Mouse (Mus musculus) embryonic facial prominence, embryonic 12.5 days (tissue): ENCODE results near the gene BC055324. TPM values are rescaled to one million over a fixed set of nuclear protein-coding genes. Genes with fewer than 3 reads are reported as not detected.

ENCODE experiments used
- ATAC-seq: fragments of 200-750 bp; cut with Nextera tagmentation; 2 replicates; pipeline ENCODE4 v1.8.0; 2017; ENCODE audit not compliant: insufficient number of reproducible peaks, insufficient read depth, low FRiP score, low TSS enrichment
- H3K27ac ChIP-seq: fragments of 300-500 bp; sonication (generic); 2 replicates; pipeline ENCODE4 v1.5.1; 2016; ENCODE audit warnings: mild to moderate bottlenecking
- H3K27me3 ChIP-seq: fragments of 300-500 bp; sonication (generic); 2 replicates; pipeline ENCODE4 v1.6.1; 2016; ENCODE audit warnings: mild to moderate bottlenecking, moderate library complexity
- H3K36me3 ChIP-seq: fragments of 300-500 bp; sonication (generic); 2 replicates; pipeline ENCODE4 v1.6.1; 2016; ENCODE audit warnings: mild to moderate bottlenecking
- H3K4me1 ChIP-seq: fragments of 300-500 bp; sonication (generic); 2 replicates; pipeline ENCODE4 v1.6.1; 2016
- H3K4me2 ChIP-seq: fragments of 300-500 bp; sonication (generic); replicated peaks from 2 replicates; pipeline ENCODE4 v1.6.1; 2016; ENCODE audit warnings: mild to moderate bottlenecking, moderate library complexity
- H3K4me3 ChIP-seq: fragments of 300-500 bp; sonication (generic); 2 replicates; pipeline ENCODE4 v1.5.1; 2016; ENCODE audit warnings: mild to moderate bottlenecking
- H3K9ac ChIP-seq: fragments of 300-500 bp; sonication (generic); 2 replicates; pipeline ENCODE4 v1.6.1; 2016; ENCODE audit warnings: mild to moderate bottlenecking, moderate library complexity
- H3K9me3 ChIP-seq: fragments of 300-500 bp; sonication (generic); 2 replicates; pipeline ENCODE4 v1.6.1; 2016; ENCODE audit warnings: mild to moderate bottlenecking, moderate library complexity
- WGBS: fragments of 180-500 bp; shearing (Covaris S2); methylation state at CpG from one replicate; pipeline ENCODE4 v1.1.7; 2016; 5-methylcytosine and 5-hydroxymethylcytosine counted together
- polyA plus RNA-seq: library from polyadenylated mRNA; unstranded; fragments of >200 nt; fragmentation: Nextera tagmentation; extraction: Ambion mirVana; gene quantifications from 2 replicates; pipeline ENCODE4 v1.2.1, GENCODE M21; 2016

Gene BC055324
- polyA plus RNA-seq, 1 experiment from 2014 or later, result 30.8 TPM

GRCm38 (mm10) chr1:163907007-163907811, 87.4 kb downstream of the BC055324 start:
- H3K27ac ChIP-seq, result peak overlapping the region; percentile 70

DNA sequence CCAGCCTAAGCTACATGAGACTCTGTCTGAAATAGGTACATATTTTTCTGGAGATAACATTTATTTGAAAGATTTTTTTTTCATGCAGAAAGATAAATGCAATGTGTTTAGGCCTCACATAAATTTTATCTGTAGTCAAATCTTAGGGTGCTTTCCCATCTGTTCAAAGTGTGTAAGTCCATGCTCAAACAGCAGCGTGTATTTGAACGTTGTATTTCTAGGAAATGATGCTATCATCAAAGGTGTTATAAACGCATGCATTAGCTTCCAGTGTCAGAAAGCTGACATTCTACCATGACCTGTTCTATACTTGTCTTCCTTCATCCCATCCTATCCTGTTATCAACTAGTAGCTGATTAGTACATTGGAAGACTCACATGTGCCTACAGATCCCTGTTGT, 91.2 kb downstream of the BC055324 start:
- H3K4me2 ChIP-seq, result no peak overlapping the region
- no peaks in the 10 kb centered on the region for H3K9me3 ChIP-seq
- no peak overlapping the region for H3K9ac ChIP-seq
- H3K36me3 ChIP-seq, result no peaks in the 10 kb centered on the region
- 82% methylated on average over 3 of the region's 3 CpGs for WGBS
- no peaks in the 10 kb centered on the region for H3K27me3 ChIP-seq
- no peak overlapping the region for H3K4me3 ChIP-seq
- H3K27ac ChIP-seq, result no peak overlapping the region
- ATAC-seq, result no peak
- H3K4me1 ChIP-seq, result peaks cover 20% of the 10 kb centered on the region

More at GRCm38 (mm10) chr1:163907007-163907811, 87.4 kb downstream of the BC055324 start:
- H3K27me3 ChIP-seq, result no peaks in the 10 kb centered on the region
- peaks cover 20% of the 10 kb centered on the region for H3K4me1 ChIP-seq
- no peak overlapping the region for H3K4me2 ChIP-seq
- no peaks in the 10 kb centered on the region for H3K9me3 ChIP-seq
- no peak overlapping the region for H3K4me3 ChIP-seq
- H3K9ac ChIP-seq, result no peak overlapping the region
- WGBS, result 12% methylated on average over 4 of the region's 4 CpGs
- H3K36me3 ChIP-seq, result no peaks in the 10 kb centered on the region
- peak; percentile 62 for ATAC-seq

DNA sequence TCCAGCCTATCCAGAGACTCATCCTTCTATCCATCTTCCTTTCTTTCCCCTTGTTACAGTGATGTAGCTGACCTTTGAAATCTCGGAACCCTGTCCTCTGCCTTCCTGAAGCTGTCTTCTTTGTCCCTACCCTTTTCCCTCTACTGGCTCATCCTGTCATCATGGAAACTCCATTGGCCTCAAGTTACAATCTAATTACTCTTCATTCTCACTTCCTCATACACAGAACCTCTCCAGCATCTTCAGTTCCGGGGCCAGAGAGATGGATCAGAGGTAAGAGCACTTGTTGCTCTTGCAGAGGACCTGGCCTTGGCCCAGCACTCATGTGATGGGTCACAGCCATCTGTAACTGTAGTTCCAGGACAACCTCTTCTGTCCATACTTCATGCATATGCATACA, 94.4 kb downstream of the BC055324 start:
- no peak overlapping the region for H3K27ac ChIP-seq
- 79% methylated on average over 2 of the region's 2 CpGs for WGBS
- H3K4me3 ChIP-seq, result no peak overlapping the region
- no peaks in the 10 kb centered on the region for H3K27me3 ChIP-seq
- H3K4me1 ChIP-seq, result peaks cover 10% of the 10 kb centered on the region
- H3K9ac ChIP-seq, result no peak overlapping the region
- no peaks in the 10 kb centered on the region for H3K9me3 ChIP-seq
- no peaks in the 10 kb centered on the region for H3K36me3 ChIP-seq
- no peak for ATAC-seq
- no peak overlapping the region for H3K4me2 ChIP-seq

GRCm38 (mm10) chr1:163899575-163899974, 95.0 kb downstream of the BC055324 start:
- WGBS, result 83% methylated on average over 2 of the region's 2 CpGs
- Histone ChIP-seq H3K4me3 (no peak overlapping the region), H3K4me2 (no peak overlapping the region), H3K4me1 (peaks cover 10% of the 10 kb centered on the region), H3K9ac (no peak overlapping the region), H3K27ac (no peak overlapping the region), H3K27me3 (no peaks in the 10 kb centered on the region), H3K36me3 (no peaks in the 10 kb centered on the region), H3K9me3 (no peaks in the 10 kb centered on the region)
- no peak for ATAC-seq

- 20% methylated on average over 5 of the region's 5 CpGs for WGBS
- ATAC-seq, result no peak
These were observed 96.3 kb downstream of the BC055324 start for GRCm38 (mm10) chr1:163898291-163898764.

More at GRCm38 (mm10) chr1:163898291-163898764, 96.3 kb downstream of the BC055324 start:
- H3K27ac ChIP-seq, result peak overlapping the region; percentile 65; the same call in 1 of the 2 replicates
- H3K4me1 ChIP-seq, result peaks cover 10% of the 10 kb centered on the region
- H3K4me2 ChIP-seq, result no peak overlapping the region
- H3K4me3 ChIP-seq, result no peak overlapping the region
- no peaks in the 10 kb centered on the region for H3K9me3 ChIP-seq
- H3K27me3 ChIP-seq, result no peaks in the 10 kb centered on the region
- H3K36me3 ChIP-seq, result no peaks in the 10 kb centered on the region
- H3K9ac ChIP-seq, result no peak overlapping the region

Other genes starting within 250 kb of the BC055324 start
- gene Kifap3, start 215.2 kb downstream of the BC055324 start, polyA plus RNA-seq, result 59.3 and 60.3 TPM in 2 replicates
- 21.2 and 22.7 TPM in 2 replicates for gene Scyl3, start 65.7 kb downstream of the BC055324 start, polyA plus RNA-seq
- 9.2 and 10.3 TPM in 2 replicates for gene Mettl18, start 93 bp upstream of the BC055324 start, polyA plus RNA-seq
- gene Sele, start 53.4 kb upstream of the BC055324 start, polyA plus RNA-seq, result not detected in 2 replicates
- gene Sell, start 67.2 kb upstream of the BC055324 start, polyA plus RNA-seq, result 0.06 and 0.17 TPM in 2 replicates
- gene Selp, start 120.5 kb upstream of the BC055324 start, polyA plus RNA-seq, result not detected in 2 replicates
- 0.27 and 0.32 TPM in 2 replicates for gene F5, start 157.0 kb upstream of the BC055324 start, polyA plus RNA-seq